Mouse (Mus musculus): ENCODE results near the gene Olfr59.

Olfr59 gene

DNA sequence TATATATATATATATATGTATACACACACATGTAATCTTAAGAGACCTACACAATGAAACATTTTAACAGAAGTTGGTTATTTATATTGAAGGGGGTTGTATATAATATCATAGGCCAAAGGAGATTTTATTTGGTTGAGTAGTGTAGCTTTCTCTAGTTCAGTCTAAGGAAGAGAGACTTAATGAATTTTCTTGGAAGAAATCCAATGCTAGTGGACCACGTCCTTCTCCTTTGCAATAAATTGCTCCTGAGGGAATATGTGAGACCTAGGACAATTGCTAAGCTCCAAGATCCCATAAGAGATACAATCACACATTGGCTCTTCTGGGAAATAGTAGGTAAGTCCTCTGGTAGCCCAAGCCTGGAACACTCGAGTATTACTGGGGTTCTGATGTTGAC, at the start of gene Olfr59:
Gene Olfr59 (plus strand): TSS at position 301 of the 400 bp plus-strand sequence.
- no peak for DNase-seq

DNA sequence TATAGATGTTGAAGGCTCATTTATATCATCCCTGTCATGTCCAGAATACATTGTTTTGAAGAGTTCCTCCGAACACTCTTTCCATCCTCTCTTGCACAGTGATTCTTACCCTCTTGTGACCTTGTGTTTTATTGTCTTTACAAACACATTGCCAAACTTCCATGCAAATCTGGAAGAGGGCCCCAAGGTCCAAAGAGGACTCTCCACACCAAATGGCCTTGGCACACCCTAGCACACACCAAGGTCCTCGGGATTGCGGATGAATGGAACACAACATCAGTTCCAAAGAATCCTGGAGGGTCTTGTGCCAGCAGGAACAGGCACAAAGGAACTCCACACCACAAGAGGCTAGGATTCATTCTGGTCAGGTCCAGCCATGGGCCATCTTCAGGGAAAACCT, 42.3 kb upstream of the Olfr59 start:
- DNase-seq, result no peak

DNA sequence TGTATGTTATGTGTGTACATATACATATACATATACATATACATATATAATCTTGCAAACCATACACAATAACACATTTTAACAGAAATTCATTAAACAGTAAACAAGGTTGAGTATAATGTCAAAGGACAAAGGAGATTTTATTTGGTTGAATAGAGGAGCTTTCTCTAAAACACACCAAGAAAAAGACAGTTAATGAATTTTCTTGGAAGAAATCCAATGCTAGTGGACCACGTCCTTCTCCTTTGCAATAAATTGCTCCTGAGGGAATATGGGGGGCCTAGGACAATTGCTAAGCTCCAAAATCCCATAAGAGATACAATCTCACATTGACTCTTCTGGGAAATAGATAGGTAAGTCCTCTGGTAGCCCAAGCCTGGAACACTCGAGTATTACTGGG, 24.0 kb upstream of the Olfr59 start, which contains the start of gene Olfr406:
Gene Olfr406 (plus strand): TSS at position 301 of the 400 bp plus-strand sequence.
- DNase-seq, result no peak

DNA sequence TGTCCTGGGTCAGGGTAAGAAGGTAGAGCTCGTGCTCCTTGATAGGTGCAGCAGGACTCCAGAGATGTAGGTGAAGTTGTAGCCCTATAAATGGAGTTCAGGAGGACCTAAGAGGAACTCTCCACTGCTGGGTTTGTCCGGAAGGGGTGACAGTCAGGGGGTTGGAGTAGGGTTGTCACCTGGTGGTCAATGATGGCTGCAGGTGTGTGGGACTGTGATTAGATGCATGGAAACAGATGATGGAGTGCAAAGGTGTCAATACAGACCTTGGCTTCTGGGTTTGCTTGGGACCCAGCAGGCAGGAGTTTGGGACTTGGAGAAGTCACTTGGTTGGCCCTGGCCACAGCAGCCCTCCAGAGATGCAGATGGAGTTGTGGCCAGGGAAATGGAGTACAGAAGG, 3.7 kb downstream of the Olfr59 start:
- DNase-seq, result peak; percentile 71

DNA sequence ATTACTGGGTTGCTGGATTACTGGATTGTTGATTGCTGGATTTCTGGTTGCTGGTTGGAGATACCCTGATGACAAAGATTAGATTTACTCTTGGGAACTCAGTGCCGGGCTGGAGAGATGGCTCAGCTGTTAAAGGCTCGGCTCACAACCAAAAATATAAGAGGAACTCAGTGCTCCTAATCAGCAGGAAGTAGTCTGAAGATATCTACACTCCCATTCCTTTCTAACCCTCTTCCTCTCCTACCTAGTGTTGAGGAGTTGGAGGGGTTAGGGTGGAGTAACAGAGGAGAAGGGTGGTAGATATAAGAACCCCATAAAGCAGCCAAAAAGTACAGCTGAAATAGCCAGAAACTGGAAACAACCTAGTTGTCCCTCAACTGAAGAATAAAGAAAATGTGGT, 42.5 kb downstream of the Olfr59 start:
- no peak for DNase-seq

DNA sequence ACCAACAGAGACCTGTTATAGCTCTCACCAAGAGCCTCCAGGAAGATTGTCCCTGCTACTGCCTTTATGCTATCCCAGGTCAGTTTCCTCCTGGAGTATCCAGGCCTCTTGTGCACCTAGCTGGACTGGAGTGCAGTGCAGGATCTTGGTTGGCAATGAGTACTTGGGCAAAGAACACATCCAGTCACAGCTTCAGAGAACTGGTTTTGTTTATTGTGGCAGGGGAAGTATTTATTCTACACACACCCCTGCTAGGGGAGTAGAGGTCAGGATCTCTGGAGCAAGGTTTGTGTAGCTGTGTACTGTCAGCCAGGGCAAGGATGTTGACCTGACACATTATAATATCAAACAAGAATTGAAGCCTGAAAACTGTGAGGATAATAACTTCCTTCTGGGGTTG, 45.2 kb downstream of the Olfr59 start:
- DNase-seq, result no peak

DNA sequence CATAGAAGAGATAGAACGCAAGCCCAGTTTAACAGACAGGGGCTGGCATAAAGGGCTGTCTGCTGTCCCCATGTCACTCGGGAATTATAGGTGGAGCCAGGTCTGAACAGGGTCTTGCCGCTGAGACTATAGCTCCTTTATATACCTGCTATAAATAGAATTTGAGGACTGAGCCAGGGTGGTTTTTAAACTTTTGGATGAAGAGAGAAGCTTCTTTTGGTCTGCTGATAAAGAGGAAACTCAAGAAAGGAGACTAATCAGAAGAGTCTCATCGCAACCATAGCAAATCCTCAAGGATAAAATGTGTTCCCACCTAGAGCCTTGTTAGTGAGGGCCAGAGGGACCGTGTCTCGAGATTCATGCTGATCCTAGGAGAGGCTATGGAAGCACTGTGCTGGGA, 54.4 kb downstream of the Olfr59 start, which contains the start of gene Olfr410:
Gene Olfr410 (minus strand): TSS at position 101 of the 400 bp plus-strand sequence.
- DNase-seq, result no peak

All from heart, adult 11 months (tissue).